Mouse (Mus musculus) liver, embryonic 14.5 days (tissue): ENCODE measurements around the gene Rpl23a. TPM values are rescaled to one million over a fixed set of nuclear protein-coding genes. Genes with fewer than 3 reads are reported as not detected.

ENCODE experiments used
- ATAC-seq: fragments of 200-750 bp; cut with Nextera tagmentation; 2 replicates; pipeline ENCODE4 v1.8.0; 2017; ENCODE audit warnings: moderate number of reproducible peaks, mild to moderate bottlenecking, moderate library complexity; ENCODE audit not compliant: insufficient read depth
- DNase-seq, 3 experiments: peaks; one replicate each; pipeline ENCODE4 v3.0.0-alpha.2; 2012 to 2013; ENCODE audit warnings: low read depth in 3 of 3, low spot score in 3 of 3
- H3K27ac ChIP-seq: fragments of 300-500 bp; sonication (generic); 2 replicates; pipeline ENCODE4 v1.5.1; 2014; ENCODE audit warnings: moderate library complexity, mild to moderate bottlenecking, control low read depth, inconsistent platforms
- H3K27me3 ChIP-seq: fragments of 300-500 bp; sonication (generic); 2 replicates; pipeline ENCODE4 v1.6.1; 2014; ENCODE audit warnings: mild to moderate bottlenecking, low read length, moderate library complexity; ENCODE audit not compliant: control insufficient read depth, insufficient read depth
- H3K36me3 ChIP-seq: fragments of 300-500 bp; sonication (generic); replicated peaks from 2 replicates; pipeline ENCODE4 v1.6.1; 2014; ENCODE audit warnings: low read depth; ENCODE audit not compliant: control insufficient read depth, insufficient read depth
- H3K4me1 ChIP-seq, 2 experiments: fragments of 200-500 bp in 1 of 2; fragments of 300-500 bp in 1 of 2; sonication (generic) in 1 of 2; replicated peaks; 2 replicates each; pipeline ENCODE4 v1.6.1; 2012 to 2014; ENCODE audit warnings: antibody characterized with exemption in 1 of 2, inconsistent platforms in 1 of 2, low read length in 1 of 2; ENCODE audit not compliant: control insufficient read depth in 2 of 2, insufficient read depth in 2 of 2
- H3K4me2 ChIP-seq: fragments of 300-500 bp; sonication (generic); 2 replicates; pipeline ENCODE4 v1.6.1; 2014; ENCODE audit warnings: low read depth, mild to moderate bottlenecking, control low read depth, moderate library complexity
- H3K4me3 ChIP-seq, 2 experiments: fragments of 200-500 bp in 1 of 2; fragments of 300-500 bp in 1 of 2; sonication (generic) in 1 of 2; 2 replicates each; pipeline ENCODE4 v1.5.1; 2012 to 2014; ENCODE audit warnings: low read depth in 2 of 2, low read length in 2 of 2, mild to moderate bottlenecking in 2 of 2, control low read depth in 1 of 2, inconsistent platforms in 1 of 2, moderate library complexity in 1 of 2; ENCODE audit not compliant: insufficient read depth in 1 of 2
- H3K9ac ChIP-seq: fragments of 300-500 bp; sonication (generic); replicated peaks from 2 replicates; pipeline ENCODE4 v1.6.1; 2014; ENCODE audit warnings: mild to moderate bottlenecking, control low read depth, moderate library complexity
- H3K9me3 ChIP-seq: fragments of 300-500 bp; sonication (generic); 2 replicates; pipeline ENCODE4 v1.6.1; 2016; ENCODE audit warnings: low read length, mixed read lengths; ENCODE audit not compliant: control insufficient read depth
- CTCF ChIP-seq: IDR thresholded peaks from 2 replicates; pipeline ENCODE4 v1.5.1; 2016; ENCODE audit warnings: antibody characterized with exemption, low read depth, control low read depth
- EP300 ChIP-seq: IDR thresholded peaks from 2 replicates; pipeline ENCODE4 v1.6.1; 2016; ENCODE audit warnings: antibody characterized with exemption, low read depth
- WGBS: fragments of 180-500 bp; shearing (Covaris S2); extraction: QIAGEN DNeasy Blood & Tissue Kit; methylation state at CpG from one replicate; pipeline ENCODE4 v1.1.7; 2014; ENCODE audit not compliant: insufficient replicate concordance; 5-methylcytosine and 5-hydroxymethylcytosine counted together
- polyA plus RNA-seq, 2 experiments: library from polyadenylated mRNA; depleted of rRNA in 1 of 2; stranded (reverse) in 1 of 2; unstranded in 1 of 2; fragments of >200 nt; fragmentation: Nextera tagmentation in 1 of 2; extraction: Ambion mirVana in 1 of 2; gene quantifications; 2 replicates each; pipeline versions ENCODE4 v1.2.1 to v1.2.3; 2012 to 2014

Rpl23a gene
- polyA plus RNA-seq, 2 experiments, result 1,100 to 1,347 TPM

- peak within 1 kb of the TSS; percentile 95 for H3K9ac ChIP-seq
- H3K9me3 ChIP-seq, result no peaks in the 10 kb centered on the region
- H3K4me1 ChIP-seq, result peaks cover 45 to 46% of the 10 kb centered on the region in 2 experiments
- peak in 2 of 3 experiments; percentile 68 to 69 for DNase-seq
- no peaks in the 10 kb centered on the region for H3K27me3 ChIP-seq
- no peak for TF ChIP-seq CTCF
- TF ChIP-seq EP300, result no peak
- peak within 1 kb of the TSS; percentile 98 for H3K4me2 ChIP-seq
- H3K36me3 ChIP-seq, result peaks cover 17% of the 10 kb centered on the region
- under 1% methylated on average over 78 of the region's 78 CpGs for WGBS
- peak within 1 kb of the TSS; percentile 85 to 93 for H3K4me3 ChIP-seq
- ATAC-seq, result peak; percentile 80
- peak within 1 kb of the TSS; percentile 72 for H3K27ac ChIP-seq
Observed at GRCm38 (mm10) chr11:78164924-78165760, 18.2 kb downstream of the Rpl23a start, which contains the start of gene Traf4. Traf4 (minus strand) TSS chr11:78165589.

- Histone ChIP-seq H3K27me3 (no peaks in the 10 kb centered on the region), H3K27ac (peak overlapping the region; percentile 70), H3K4me3 (peak overlapping the region; percentile 85 to 93), H3K9me3 (no peaks in the 10 kb centered on the region), H3K4me1 (peaks cover 42 to 43% of the 10 kb centered on the region in 2 experiments), H3K9ac (peak overlapping the region; percentile 95), H3K36me3 (peaks cover 22% of the 10 kb centered on the region), H3K4me2 (peak overlapping the region; percentile 98)
- DNase-seq (no peak), ATAC-seq (no peak)
- under 1% methylated on average over 14 of the region's 14 CpGs for WGBS
- TF ChIP-seq CTCF (no peak), EP300 (no peak)
Observed at GRCm38 (mm10) chr11:78164604-78164923, 18.8 kb downstream of the Rpl23a start.

- no peak for DNase-seq
- H3K9me3 ChIP-seq, result no peaks in the 10 kb centered on the region
- H3K36me3 ChIP-seq, result peaks cover 24% of the 10 kb centered on the region
- peak overlapping the region; percentile 95 for H3K9ac ChIP-seq
- no peaks in the 10 kb centered on the region for H3K27me3 ChIP-seq
- peak overlapping the region; percentile 70 for H3K27ac ChIP-seq
- WGBS, result 2% methylated on average over 22 of the region's 22 CpGs
- peaks cover 36 to 37% of the 10 kb centered on the region in 2 experiments for H3K4me1 ChIP-seq
- H3K4me2 ChIP-seq, result peak overlapping the region; percentile 98
- no peak for ATAC-seq
- no peak for TF ChIP-seq CTCF
- TF ChIP-seq EP300, result no peak
- peak overlapping the region; percentile 85 to 93 for H3K4me3 ChIP-seq
Observed at GRCm38 (mm10) chr11:78163681-78164603, 19.4 kb downstream of the Rpl23a start.

GRCm38 (mm10) chr11:78163045-78163444, 20.3 kb downstream of the Rpl23a start:
- Histone ChIP-seq H3K4me1 (peaks cover 27 to 28% of the 10 kb centered on the region in 2 experiments), H3K9me3 (no peaks in the 10 kb centered on the region), H3K4me3 (peak overlapping the region; percentile 85 to 93), H3K27me3 (no peaks in the 10 kb centered on the region), H3K9ac (peak overlapping the region; percentile 95), H3K27ac (no peak overlapping the region), H3K36me3 (peaks cover 33% of the 10 kb centered on the region), H3K4me2 (peak overlapping the region; percentile 98)
- 76% methylated on average over 2 of the region's 2 CpGs for WGBS
- TF ChIP-seq CTCF, result no peak
- no peak for DNase-seq
- ATAC-seq, result no peak

DNA sequence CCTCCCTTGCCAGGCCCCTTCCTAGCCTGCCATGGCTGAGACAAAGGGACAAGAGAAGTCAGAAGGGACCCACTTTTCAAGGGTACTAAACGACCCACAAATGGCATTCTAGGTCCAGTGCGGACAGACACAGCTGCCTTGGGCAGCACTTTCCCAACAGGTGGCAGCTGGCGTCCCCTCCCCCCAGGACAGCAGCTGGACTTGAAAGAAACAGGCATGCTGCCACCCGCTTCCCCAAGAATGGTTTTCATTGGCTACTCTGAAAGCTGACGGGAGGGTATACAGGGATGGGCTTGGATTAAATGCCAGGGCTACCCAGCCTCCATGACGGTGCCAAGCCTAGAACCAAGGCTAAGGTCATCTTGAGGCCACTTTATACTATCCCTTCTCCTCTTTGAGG, 20.9 kb downstream of the Rpl23a start:
- ATAC-seq, result no peak
- Histone ChIP-seq H3K4me1 (peaks cover 22 to 23% of the 10 kb centered on the region in 2 experiments), H3K4me3 (no peak overlapping the region), H3K27ac (no peak overlapping the region), H3K4me2 (peak overlapping the region; percentile 98), H3K9me3 (no peaks in the 10 kb centered on the region), H3K9ac (no peak overlapping the region; the same call in 1 of the 2 replicates), H3K27me3 (no peaks in the 10 kb centered on the region), H3K36me3 (peaks cover 36% of the 10 kb centered on the region)
- TF ChIP-seq EP300 (no peak), CTCF (no peak)
- WGBS, result 77% methylated on average over 6 of the region's 6 CpGs
- DNase-seq, result no peak
